Mouse (Mus musculus) intestine, postnatal 0 days (tissue): Measurements from ENCODE around the gene Pth2. TPM values are rescaled to one million over a fixed set of nuclear protein-coding genes. Genes with fewer than 3 reads are reported as not detected.
"Not testable (repeated sequence)": the region's sequence is repeated elsewhere in the genome, so short reads cannot be mapped to it uniquely, and the experiment has no call there.

Experiments
- ATAC-seq: fragments of 200-750 bp; cut with Nextera tagmentation; 2 replicates; pipeline ENCODE4 v1.8.0; 2017; ENCODE audit warnings: mild to moderate bottlenecking, moderate TSS enrichment, moderate library complexity
- H3K27ac ChIP-seq: fragments of 300-500 bp; sonication (generic); 2 replicates; pipeline ENCODE4 v1.5.1; 2014; ENCODE audit warnings: mild to moderate bottlenecking, low read depth, low read length, moderate library complexity
- H3K27me3 ChIP-seq: fragments of 300-500 bp; sonication (generic); replicated peaks from 2 replicates; pipeline ENCODE4 v1.6.1; 2014; ENCODE audit warnings: low read length, mixed read lengths; ENCODE audit not compliant: control insufficient read depth, insufficient read depth
- H3K36me3 ChIP-seq: fragments of 300-500 bp; sonication (generic); 2 replicates; pipeline ENCODE4 v1.6.1; 2014; ENCODE audit warnings: mild to moderate bottlenecking, moderate library complexity; ENCODE audit not compliant: control insufficient read depth, insufficient read depth
- H3K4me1 ChIP-seq: fragments of 300-500 bp; sonication (generic); replicated peaks from 2 replicates; pipeline ENCODE4 v1.6.1; 2014; ENCODE audit warnings: antibody characterized with exemption, low read length, mixed read lengths; ENCODE audit not compliant: control insufficient read depth, insufficient read depth
- H3K4me2 ChIP-seq: fragments of 300-500 bp; sonication (generic); replicated peaks from 2 replicates; pipeline ENCODE4 v1.6.1; 2014; ENCODE audit warnings: low read depth, mild to moderate bottlenecking, moderate library complexity
- H3K4me3 ChIP-seq: fragments of 300-500 bp; sonication (generic); 2 replicates; pipeline ENCODE4 v1.5.1; 2014; ENCODE audit warnings: low read depth, low read length
- H3K9ac ChIP-seq: fragments of 300-500 bp; sonication (generic); 2 replicates; pipeline ENCODE4 v1.6.1; 2014; ENCODE audit warnings: mild to moderate bottlenecking, low read depth, low read length
- H3K9me3 ChIP-seq: fragments of 300-500 bp; sonication (generic); 2 replicates; pipeline ENCODE4 v1.6.1; 2016; ENCODE audit warnings: mixed run types; ENCODE audit not compliant: control insufficient read depth
- CTCF ChIP-seq: sonication (generic); IDR thresholded peaks from 2 replicates; pipeline ENCODE4 v1.5.1; 2016; ENCODE audit warnings: low read depth, mild to moderate bottlenecking, control low read depth, antibody characterized with exemption, moderate library complexity
- WGBS: fragments of 180-500 bp; shearing (Covaris S2); extraction: QIAGEN DNeasy Blood & Tissue Kit; methylation state at CpG from one replicate; pipeline ENCODE4 v1.1.7; 2014; 5-methylcytosine and 5-hydroxymethylcytosine counted together
- polyA plus RNA-seq: library from polyadenylated mRNA; unstranded; fragments of >200 nt; fragmentation: Nextera tagmentation; extraction: Ambion mirVana; gene quantifications from 2 replicates; pipeline ENCODE4 v1.2.1, GENCODE M21; 2015

Pth2 gene
- polyA plus RNA-seq, 1 experiment from 2014 or later: not detected

GRCm38 (mm10) chr7:45168656-45169055 lies 12.1 kb upstream of the Pth2 start:
- no peak overlapping the region for H3K9ac ChIP-seq
- no peak overlapping the region for H3K4me3 ChIP-seq
- H3K9me3 ChIP-seq: peaks cover 9% of the 10 kb centered on the region
- no peaks in the 10 kb centered on the region for H3K4me1 ChIP-seq
- no peak for ATAC-seq
- 6% methylated on average over 24 of the region's 24 CpGs for WGBS
- no peaks in the 10 kb centered on the region for H3K36me3 ChIP-seq
- H3K4me2 ChIP-seq: no peak overlapping the region
- H3K27ac ChIP-seq: no peak overlapping the region
- peaks cover 69% of the 10 kb centered on the region for H3K27me3 ChIP-seq
- no peak for TF ChIP-seq CTCF

- no peaks in the 10 kb centered on the region for H3K36me3 ChIP-seq
- H3K4me1 ChIP-seq: no peaks in the 10 kb centered on the region
- TF ChIP-seq CTCF: no peak
- H3K4me2 ChIP-seq: no peak overlapping the region
- H3K9ac ChIP-seq: no peak overlapping the region
- peaks cover 9% of the 10 kb centered on the region for H3K9me3 ChIP-seq
- ATAC-seq: no peak
- 87% methylated on average over 3 of the region's 3 CpGs for WGBS
- no peak overlapping the region for H3K27ac ChIP-seq
- no peak overlapping the region for H3K4me3 ChIP-seq
- H3K27me3 ChIP-seq: peaks cover 67% of the 10 kb centered on the region
Measured at GRCm38 (mm10) chr7:45169495-45169894, 11.3 kb upstream of the Pth2 start.

GRCm38 (mm10) chr7:45172974-45173373 lies 7.8 kb upstream of the Pth2 start:
- Histone ChIP-seq H3K27me3 (peaks cover 69% of the 10 kb centered on the region), H3K27ac (no peak overlapping the region), H3K4me1 (no peaks in the 10 kb centered on the region), H3K36me3 (no peaks in the 10 kb centered on the region), H3K9ac (no peak overlapping the region), H3K4me3 (no peak overlapping the region), H3K9me3 (peaks cover 9% of the 10 kb centered on the region), H3K4me2 (no peak overlapping the region)
- no peak for ATAC-seq
- WGBS: 55% methylated on average over 7 of the region's 7 CpGs
- TF ChIP-seq CTCF: peak; percentile 52

GRCm38 (mm10) chr7:45173772-45174171 lies 7.0 kb upstream of the Pth2 start:
- H3K4me2 ChIP-seq, H3K27ac ChIP-seq, H3K4me1 ChIP-seq, H3K9me3 ChIP-seq, H3K36me3 ChIP-seq, ATAC-seq, H3K9ac ChIP-seq, H3K4me3 ChIP-seq: not testable (repeated sequence)
- peak; percentile 60 for TF ChIP-seq CTCF
- H3K27me3 ChIP-seq: peaks cover 69% of the 10 kb centered on the region
- WGBS: 41% methylated on average over 1 of the region's 1 CpGs

- H3K27me3 ChIP-seq: peaks cover 70% of the 10 kb centered on the region
- no peak overlapping the region for H3K4me2 ChIP-seq
- WGBS: 8% methylated on average over 29 of the region's 29 CpGs
- H3K36me3 ChIP-seq: no peaks in the 10 kb centered on the region
- TF ChIP-seq CTCF: no peak
- ATAC-seq: no peak
- H3K9me3 ChIP-seq: peaks cover 6% of the 10 kb centered on the region
- no peak overlapping the region for H3K27ac ChIP-seq
- no peak overlapping the region for H3K4me3 ChIP-seq
- no peak overlapping the region for H3K9ac ChIP-seq
- no peaks in the 10 kb centered on the region for H3K4me1 ChIP-seq
Measured at GRCm38 (mm10) chr7:45174567-45175280, 6.1 kb upstream of the Pth2 start.

- ATAC-seq: no peak
- H3K36me3 ChIP-seq: no peaks in the 10 kb centered on the region
- TF ChIP-seq CTCF: no peak
- H3K4me3 ChIP-seq: no peak overlapping the region
- no peak overlapping the region for H3K4me2 ChIP-seq
- H3K27ac ChIP-seq: no peak overlapping the region
- H3K27me3 ChIP-seq: peaks cover 74% of the 10 kb centered on the region
- no peaks in the 10 kb centered on the region for H3K4me1 ChIP-seq
- no peak overlapping the region for H3K9ac ChIP-seq
- WGBS: 5% methylated on average over 13 of the region's 13 CpGs
- no peaks in the 10 kb centered on the region for H3K9me3 ChIP-seq
Measured at GRCm38 (mm10) chr7:45175398-45175797, 5.4 kb upstream of the Pth2 start.
